Mouse (Mus musculus): ENCODE measurements at regions not wholly inside any gene's neighbourhood (a gene's known extent, or its start where the extent isn't known, plus 50 kb on each side); places are given as distances from the start of the nearest gene placed in this dataset.

- H3K9me3 ChIP-seq (replicated peaks; ENCODE audit: control insufficient read depth, low read length), result no peaks in the 10 kb centered on the region
- ATAC-seq (peak; percentile 85), DNase-seq (ENCODE audit: low spot score) (peak; percentile 95)
- peak overlapping the region; percentile 65 for H3K4me2 ChIP-seq (ENCODE audit: low read length)
- peaks cover 16% of the 10 kb centered on the region; the same call in 1 of the 2 replicates for H3K4me1 ChIP-seq (ENCODE audit: control insufficient read depth, insufficient read depth, low read length)
- no peaks in the 10 kb centered on the region for H3K36me3 ChIP-seq (ENCODE audit: control insufficient read depth, insufficient read depth, low read length)
- H3K27me3 ChIP-seq (replicated peaks; ENCODE audit: control insufficient read depth, insufficient read depth, low read length), result peaks cover 9% of the 10 kb centered on the region; the same call in 1 of the 2 replicates
- H3K4me3 ChIP-seq (ENCODE audit: low read depth, low read length), result peak overlapping the region; percentile 31
- 2% methylated on average over 21 of the region's 21 CpGs for WGBS
- peak overlapping the region; percentile 64 for H3K9ac ChIP-seq (ENCODE audit: low read length)
- peak overlapping the region; percentile 90 for H3K27ac ChIP-seq (ENCODE audit: low read depth, low read length)
Measured at GRCm38 (mm10) chr7:70117930-70118922, 248.3 kb downstream of the Nr2f2 start.

- Histone ChIP-seq H3K4me3 (ENCODE audit: low read depth, low read length) (no peak overlapping the region), H3K36me3 (ENCODE audit: control insufficient read depth, insufficient read depth, low read length) (no peaks in the 10 kb centered on the region), H3K9ac (ENCODE audit: low read length) (0 out of 2 replicates have a peak overlapping the region, but pooled peaks have one; percentile 22), H3K4me1 (ENCODE audit: control insufficient read depth, insufficient read depth, low read length) (peaks cover 18% of the 10 kb centered on the region), H3K4me2 (ENCODE audit: low read length) (peak overlapping the region; percentile 22; the same call in 1 of the 2 replicates), H3K9me3 (replicated peaks; ENCODE audit: control insufficient read depth, low read length) (no peaks in the 10 kb centered on the region), H3K27ac (ENCODE audit: low read depth, low read length) (no peak overlapping the region), H3K27me3 (replicated peaks; ENCODE audit: control insufficient read depth, insufficient read depth, low read length) (peaks cover 6% of the 10 kb centered on the region)
- no peak for ATAC-seq
- WGBS, result 18% methylated on average over 8 of the region's 8 CpGs
- DNase-seq (ENCODE audit: low spot score), result no peak
Measured at GRCm38 (mm10) chr7:70109013-70109412, 257.5 kb downstream of the Nr2f2 start.

GRCm38 (mm10) chr7:70105024-70105423, 261.5 kb downstream of the Nr2f2 start:
- WGBS, result 16% methylated on average over 2 of the region's 2 CpGs
- Histone ChIP-seq H3K9ac (ENCODE audit: low read length) (peak overlapping the region; percentile 25; the same call in 1 of the 2 replicates), H3K4me3 (ENCODE audit: low read depth, low read length) (no peak overlapping the region), H3K4me2 (ENCODE audit: low read length) (peak overlapping the region; percentile 22), H3K27me3 (replicated peaks; ENCODE audit: control insufficient read depth, insufficient read depth, low read length) (peaks cover 4% of the 10 kb centered on the region; the same call in 1 of the 2 replicates), H3K27ac (ENCODE audit: low read depth, low read length) (peak overlapping the region; percentile 80), H3K4me1 (ENCODE audit: control insufficient read depth, insufficient read depth, low read length) (peaks cover 22% of the 10 kb centered on the region), H3K9me3 (replicated peaks; ENCODE audit: control insufficient read depth, low read length) (no peaks in the 10 kb centered on the region), H3K36me3 (ENCODE audit: control insufficient read depth, insufficient read depth, low read length) (no peaks in the 10 kb centered on the region)
- DNase-seq (ENCODE audit: low spot score) (no peak), ATAC-seq (no peak)

- WGBS, result 2% methylated on average over 8 of the region's 8 CpGs
Measured at GRCm38 (mm10) chr7:70104486-70104885, 262.0 kb downstream of the Nr2f2 start.

GRCm38 (mm10) chr7:70103680-70104079, 262.9 kb downstream of the Nr2f2 start:
- peaks cover 16% of the 10 kb centered on the region for H3K4me1 ChIP-seq (ENCODE audit: control insufficient read depth, insufficient read depth, low read length)
- peak overlapping the region; percentile 80; the same call in 1 of the 2 replicates for H3K27ac ChIP-seq (ENCODE audit: low read depth, low read length)
- DNase-seq (ENCODE audit: low spot score) (peak; percentile 76), ATAC-seq (peak; percentile 54)
- H3K9me3 ChIP-seq (replicated peaks; ENCODE audit: control insufficient read depth, low read length), result no peaks in the 10 kb centered on the region
- no peaks in the 10 kb centered on the region for H3K36me3 ChIP-seq (ENCODE audit: control insufficient read depth, insufficient read depth, low read length)
- 20% methylated on average over 5 of the region's 5 CpGs for WGBS
- H3K4me3 ChIP-seq (ENCODE audit: low read depth, low read length), result no peak overlapping the region
- H3K9ac ChIP-seq (ENCODE audit: low read length), result no peak overlapping the region
- H3K27me3 ChIP-seq (replicated peaks; ENCODE audit: control insufficient read depth, insufficient read depth, low read length), result peaks cover 4% of the 10 kb centered on the region; the same call in 1 of the 2 replicates
- H3K4me2 ChIP-seq (ENCODE audit: low read length), result peak overlapping the region; percentile 22; the same call in 1 of the 2 replicates

More at GRCm38 (mm10) chr7:70104486-70104885, 262.0 kb downstream of the Nr2f2 start:
- Histone ChIP-seq H3K4me1 (ENCODE audit: control insufficient read depth, insufficient read depth, low read length) (peaks cover 22% of the 10 kb centered on the region), H3K4me2 (ENCODE audit: low read length) (peak overlapping the region; percentile 22), H3K27me3 (replicated peaks; ENCODE audit: control insufficient read depth, insufficient read depth, low read length) (peaks cover 4% of the 10 kb centered on the region; the same call in 1 of the 2 replicates), H3K9ac (ENCODE audit: low read length) (peak overlapping the region; percentile 25; the same call in 1 of the 2 replicates), H3K27ac (ENCODE audit: low read depth, low read length) (peak overlapping the region; percentile 80), H3K4me3 (ENCODE audit: low read depth, low read length) (no peak overlapping the region), H3K36me3 (ENCODE audit: control insufficient read depth, insufficient read depth, low read length) (no peaks in the 10 kb centered on the region), H3K9me3 (replicated peaks; ENCODE audit: control insufficient read depth, low read length) (no peaks in the 10 kb centered on the region)
- DNase-seq (ENCODE audit: low spot score) (peak; percentile 96), ATAC-seq (peak; percentile 95)

- DNase-seq (ENCODE audit: low spot score) (no peak), ATAC-seq (no peak)
- 89% methylated on average over 1 of the region's 1 CpGs for WGBS
- Histone ChIP-seq H3K4me3 (ENCODE audit: low read depth, low read length) (no peak overlapping the region), H3K9me3 (replicated peaks; ENCODE audit: control insufficient read depth, low read length) (no peaks in the 10 kb centered on the region), H3K36me3 (ENCODE audit: control insufficient read depth, insufficient read depth, low read length) (no peaks in the 10 kb centered on the region), H3K9ac (ENCODE audit: low read length) (no peak overlapping the region), H3K27me3 (replicated peaks; ENCODE audit: control insufficient read depth, insufficient read depth, low read length) (no peaks in the 10 kb centered on the region), H3K4me1 (ENCODE audit: control insufficient read depth, insufficient read depth, low read length) (peaks cover 7% of the 10 kb centered on the region; the same call in 1 of the 2 replicates), H3K27ac (ENCODE audit: low read depth, low read length) (no peak overlapping the region), H3K4me2 (ENCODE audit: low read length) (no peak overlapping the region)
Measured at GRCm38 (mm10) chr7:70099001-70099400, 267.5 kb downstream of the Nr2f2 start.

- no peak overlapping the region for H3K9ac ChIP-seq (ENCODE audit: low read length)
- H3K27me3 ChIP-seq (replicated peaks; ENCODE audit: control insufficient read depth, insufficient read depth, low read length), result 0 out of 2 replicates have a peak, but pooled peaks cover 7% of the 10 kb centered on the region
- H3K36me3 ChIP-seq (ENCODE audit: control insufficient read depth, insufficient read depth, low read length), result no peaks in the 10 kb centered on the region
- no peak overlapping the region for H3K27ac ChIP-seq (ENCODE audit: low read depth, low read length)
- 41% methylated on average over 21 of the region's 21 CpGs for WGBS
- ATAC-seq (peak; percentile 46; the same call in 1 of the 2 replicates), DNase-seq (ENCODE audit: low spot score) (peak; percentile 43)
- H3K4me1 ChIP-seq (ENCODE audit: control insufficient read depth, insufficient read depth, low read length), result peaks cover 5% of the 10 kb centered on the region; the same call in 1 of the 2 replicates
- H3K4me2 ChIP-seq (ENCODE audit: low read length), result peak overlapping the region; percentile 17
- H3K4me3 ChIP-seq (ENCODE audit: low read depth, low read length), result no peak overlapping the region
- H3K9me3 ChIP-seq (replicated peaks; ENCODE audit: control insufficient read depth, low read length), result peaks cover 10% of the 10 kb centered on the region
Measured at GRCm38 (mm10) chr7:70093916-70094784, 272.4 kb downstream of the Nr2f2 start.

- no peaks in the 10 kb centered on the region for H3K36me3 ChIP-seq (ENCODE audit: control insufficient read depth, insufficient read depth, low read length)
- no peak overlapping the region for H3K9ac ChIP-seq (ENCODE audit: low read length)
- H3K4me3 ChIP-seq (ENCODE audit: low read depth, low read length), result no peak overlapping the region
- 0 out of 2 replicates have a peak, but pooled peaks cover 7% of the 10 kb centered on the region for H3K27me3 ChIP-seq (replicated peaks; ENCODE audit: control insufficient read depth, insufficient read depth, low read length)
- ATAC-seq (no peak), DNase-seq (ENCODE audit: low spot score) (no peak)
- H3K4me1 ChIP-seq (ENCODE audit: control insufficient read depth, insufficient read depth, low read length), result peaks cover 5% of the 10 kb centered on the region; the same call in 1 of the 2 replicates
- H3K27ac ChIP-seq (ENCODE audit: low read depth, low read length), result no peak overlapping the region
- WGBS, result 95% methylated on average over 2 of the region's 2 CpGs
- no peak overlapping the region for H3K4me2 ChIP-seq (ENCODE audit: low read length)
- H3K9me3 ChIP-seq (replicated peaks; ENCODE audit: control insufficient read depth, low read length), result peaks cover 10% of the 10 kb centered on the region
Measured at GRCm38 (mm10) chr7:70092089-70092488, 274.4 kb downstream of the Nr2f2 start.

All from forebrain, embryonic 14.5 days (tissue).